Mouse (Mus musculus) embryonic stem cell, embryonic (primary cell): Measurements from ENCODE around the gene Slc36a1.

Experiments used
- CTCF ChIA-PET, 4 experiments: fragments of 300-600 bp in 2 of 4; fragments of 350-600 bp in 2 of 4; sonication (Branson Sonifier 250); formaldehyde crosslinking; loops; one replicate each; lab custom pipeline; 2022; ENCODE audit warnings: inconsistent platforms in 2 of 4; lab: Charles Lee
- POLR2A ChIA-PET, 4 experiments: fragments of 300-600 bp in 2 of 4; fragments of 350-600 bp in 2 of 4; sonication (Branson Sonifier 250); formaldehyde crosslinking; loops; one replicate each; lab custom pipeline; 2022; ENCODE audit warnings: antibody characterized with exemption in 4 of 4, inconsistent platforms in 1 of 4; lab: Charles Lee

Slc36a1 gene

DNA sequence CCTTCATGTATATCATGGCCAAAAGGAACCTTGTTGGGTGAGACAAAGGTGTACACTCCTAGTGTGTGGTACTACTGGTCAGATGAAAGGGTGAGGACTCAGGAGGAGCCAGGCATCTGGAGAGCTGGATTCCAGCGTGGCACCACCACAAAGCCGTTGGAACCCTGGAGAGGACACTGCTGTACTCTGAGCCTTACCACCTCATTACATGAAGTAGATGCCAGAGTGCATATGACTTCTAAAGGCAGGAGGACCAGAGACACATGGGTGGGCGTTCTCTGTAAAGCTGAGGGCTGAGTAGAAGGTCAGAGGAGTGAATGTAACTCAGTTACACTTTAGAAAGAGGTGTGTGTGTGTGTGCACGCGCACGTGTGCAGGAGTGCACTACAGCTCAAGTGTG, 16.4 kb upstream of the Slc36a1 start:
- ChIA-PET POLR2A (no interaction called here), CTCF (interaction anchor here in 3 of 4 experiments (0.7 to 1.6 kb wide), 4 partner anchors 16 to 540 kb away, joined by 4 to 5 read pairs (median 4); partner anchors contain the start of gene Slc36a1 (in 1 of the 3))

DNA sequence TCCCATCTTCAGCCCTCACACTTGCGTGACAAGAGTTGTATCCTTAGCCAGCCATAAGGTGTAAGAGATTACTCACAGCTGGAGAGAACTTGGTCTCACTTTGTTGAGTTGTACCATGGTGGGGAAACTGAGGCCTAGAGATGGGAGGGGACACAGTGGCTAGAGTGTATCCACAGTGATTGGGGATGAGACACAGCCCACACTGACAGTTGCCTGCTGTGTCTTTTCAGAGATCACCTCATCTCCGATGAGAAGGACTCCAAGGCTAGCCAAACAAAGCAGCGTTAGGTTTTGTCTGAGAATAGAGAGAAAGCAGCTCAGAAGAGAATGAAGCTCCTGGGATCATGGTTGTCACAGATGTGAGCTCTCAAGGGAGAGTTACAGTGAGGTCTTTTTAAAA, 13.9 kb upstream of the Slc36a1 start:
- CTCF ChIA-PET: interaction anchor here in 3 of 4 experiments (0.6 to 1.3 kb wide), 6 partner anchors 14 to 210 kb away, joined by 3 to 5 read pairs (median 4); partner anchors contain the start of gene Slc36a1 (in 2 of the 3)
- POLR2A ChIA-PET: interaction anchor here in 1 of 4 experiments (0.7 to 1.1 kb wide), 2 partner anchors 8 to 1748 kb away, joined by 3 read pairs; no protein-coding TSS in a partner anchor

DNA sequence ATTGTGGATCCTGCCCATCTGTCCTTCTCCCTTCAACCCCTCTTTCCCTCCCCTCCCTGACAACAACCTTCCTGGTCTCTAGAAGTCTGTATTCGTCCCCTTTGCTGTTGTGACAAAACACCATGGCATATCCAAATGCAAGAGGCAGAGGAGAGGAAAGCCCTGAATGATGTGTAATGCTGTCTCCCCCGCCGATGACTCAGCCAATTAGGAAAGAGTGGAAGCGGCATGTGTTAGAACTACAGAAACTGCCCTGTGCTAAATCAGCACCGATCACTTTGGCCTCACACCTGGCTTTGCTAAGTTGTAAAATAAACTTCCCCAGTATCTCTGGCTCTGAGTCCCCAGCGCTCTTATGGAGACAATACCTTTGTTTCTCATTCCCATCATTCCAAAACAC, 7.1 kb upstream of the Slc36a1 start:
- POLR2A ChIA-PET: interaction anchor here in 1 of 4 experiments (0.6 to 1.6 kb wide), 2 partner anchors 197 to 269 kb away, joined by 3 to 4 read pairs; no protein-coding TSS in a partner anchor
- CTCF ChIA-PET: interaction anchor here in 3 of 4 experiments (0.5 to 7.3 kb wide), 7 partner anchors 11 to 247 kb away, joined by 3 to 38 read pairs (median 3); no protein-coding TSS in a partner anchor

DNA sequence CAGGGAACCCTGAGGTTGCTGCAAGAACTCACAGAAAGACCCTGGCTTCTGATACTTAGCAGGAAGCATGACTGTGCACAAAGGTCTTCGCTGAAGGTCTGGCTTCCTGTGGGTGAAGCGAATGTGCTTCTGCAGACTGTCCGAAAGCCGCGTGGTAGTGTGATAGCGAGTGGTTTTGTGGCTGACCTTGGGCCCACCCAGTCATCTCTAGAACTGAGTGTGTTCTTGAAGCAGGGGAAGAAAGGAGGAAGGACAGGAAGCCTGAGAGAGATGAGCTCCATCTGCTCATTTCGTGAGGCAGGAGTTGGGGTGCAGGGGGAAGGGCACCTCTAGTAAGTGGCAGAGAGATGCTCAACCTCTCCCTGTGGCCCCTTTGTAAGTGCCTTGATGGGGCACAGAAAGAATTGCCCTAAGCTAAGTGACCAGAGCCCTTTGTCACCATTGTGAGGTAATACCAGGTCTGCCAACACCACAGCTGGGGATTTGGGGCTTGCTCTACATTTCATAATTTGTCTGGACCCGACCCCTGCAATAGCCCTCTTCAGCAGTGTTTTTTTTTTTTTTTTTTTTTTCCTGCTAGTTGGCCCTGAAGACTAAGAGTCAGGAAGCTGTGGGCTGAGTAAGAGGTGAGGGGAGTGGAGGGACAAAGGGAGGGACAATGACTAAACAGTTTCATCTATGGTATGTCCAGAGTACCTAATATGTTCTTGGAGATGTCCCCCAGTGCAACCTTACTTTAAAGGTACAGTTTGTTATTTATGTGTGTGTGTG, 6.2 kb upstream of the Slc36a1 start:
- CTCF ChIA-PET: interaction anchor here (0.5 to 7.3 kb wide), 15 partner anchors 10 to 247 kb away, joined by 3 to 38 read pairs (median 4); no protein-coding TSS in a partner anchor
- POLR2A ChIA-PET: interaction anchor here (0.5 to 2.0 kb wide), 6 partner anchors 30 to 271 kb away, joined by 3 to 8 read pairs (median 3); partner anchors contain the start of genes Ccdc69 (in 1 of the 4) and G3bp1 (in 1 of the 4)

DNA sequence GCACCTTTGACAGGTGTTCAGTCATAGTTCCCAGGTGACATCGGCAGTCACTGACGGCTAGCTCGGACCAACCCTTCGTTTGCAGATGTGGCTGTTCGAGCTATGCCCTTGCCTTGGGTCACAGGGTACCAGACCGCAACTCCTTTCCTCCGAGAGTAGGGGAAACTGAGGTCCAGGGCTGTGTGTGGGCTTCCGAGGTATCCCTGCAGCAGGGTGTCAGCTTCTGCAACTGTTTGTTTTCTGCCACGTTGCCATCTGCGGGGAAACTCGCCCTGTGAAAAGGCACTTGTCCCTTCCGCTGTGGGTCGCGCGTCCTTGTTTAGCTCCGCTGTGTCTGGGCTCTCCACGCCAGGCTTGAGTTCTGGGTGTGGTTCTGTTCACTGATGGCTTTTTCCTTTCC, 452 bp downstream of the Slc36a1 start:
- POLR2A ChIA-PET: interaction anchor here (0.6 to 4.0 kb wide), 30 partner anchors 9 to 408 kb away, joined by 3 to 38 read pairs (median 4); partner anchors contain the start of genes G3bp1 (in 2 of the 4), Atox1 (in 1 of the 4), Fat2 (in 1 of the 4) and Gm2a (in 1 of the 4)
- CTCF ChIA-PET: interaction anchor here (0.5 to 5.4 kb wide), 40 partner anchors 10 to 408 kb away, joined by 3 to 109 read pairs (median 5); partner anchors contain the start of genes Fat2 (in 1 of the 4), G3bp1 (in 1 of the 4) and Slc36a2 (in 1 of the 4)

DNA sequence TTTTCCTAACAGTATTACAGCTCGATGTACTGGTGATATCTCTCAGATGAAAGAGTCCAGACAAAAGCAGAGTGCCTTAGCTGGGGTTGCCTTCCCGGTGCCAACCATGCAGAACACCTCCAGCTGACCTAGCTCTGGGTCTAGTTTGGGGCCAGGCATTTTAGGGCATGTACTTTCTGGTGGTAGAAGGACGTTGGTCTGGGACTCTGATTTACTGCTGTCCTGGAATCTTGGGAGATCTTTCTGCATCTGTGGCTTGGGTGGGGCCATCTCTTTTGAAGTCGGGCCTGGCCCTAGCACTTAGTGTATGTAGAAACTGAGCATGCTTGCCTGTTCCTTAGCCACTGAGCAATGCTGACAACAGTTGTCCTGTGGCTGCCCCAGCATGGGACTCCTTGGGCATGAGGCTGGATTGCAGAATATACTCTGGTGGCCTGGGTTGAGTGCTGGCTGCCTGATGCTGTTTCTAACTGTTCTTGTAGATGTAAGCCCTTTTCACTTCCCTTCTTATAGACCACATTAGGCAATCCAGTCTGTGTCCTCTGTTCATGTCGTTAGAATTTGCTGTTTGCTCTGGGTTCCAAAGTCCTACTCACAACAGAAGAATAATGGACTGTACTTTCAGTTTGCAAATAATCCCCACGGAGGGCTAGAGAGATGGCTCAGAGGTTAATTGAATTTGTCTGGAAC, 4.0 kb downstream of the Slc36a1 start:
- ChIA-PET POLR2A (interaction anchor here in 2 of 4 experiments (0.9 to 1.8 kb wide), 4 partner anchors 115 to 261 kb away, joined by 3 to 10 read pairs (median 4); partner anchors contain the start of gene G3bp1 (in 1 of the 2)), CTCF (interaction anchor here in 3 of 4 experiments (0.5 to 5.4 kb wide), 5 partner anchors 10 to 179 kb away, joined by 3 to 109 read pairs (median 7); no protein-coding TSS in a partner anchor)

DNA sequence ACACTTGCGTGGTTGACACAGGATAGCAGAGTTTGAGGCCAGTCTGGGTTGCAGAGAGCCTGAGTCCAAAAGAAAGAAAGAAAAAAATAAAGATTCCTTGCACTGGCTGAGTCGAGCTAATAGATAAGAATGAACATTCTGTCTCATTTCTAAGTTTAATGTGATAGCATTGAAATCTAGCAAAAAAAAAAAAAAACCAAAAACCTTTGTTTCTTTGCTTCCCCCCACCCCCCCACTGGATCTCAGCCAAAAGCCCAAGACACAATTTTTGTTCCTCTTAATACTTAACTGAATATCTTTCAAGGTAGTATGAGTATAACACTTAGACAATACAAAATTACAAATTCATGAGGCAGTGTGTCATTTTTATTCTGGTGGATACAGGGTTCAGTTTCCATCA, 4.9 kb downstream of the Slc36a1 start:
- ChIA-PET CTCF (interaction anchor here in 3 of 4 experiments (0.7 to 3.1 kb wide), 6 partner anchors 17 to 902 kb away, joined by 3 to 12 read pairs (median 6); no protein-coding TSS in a partner anchor), POLR2A (interaction anchor here in 2 of 4 experiments (0.9 to 1.8 kb wide), 4 partner anchors 114 to 260 kb away, joined by 3 to 10 read pairs (median 4); partner anchors contain the start of gene G3bp1 (in 2 of the 2))

DNA sequence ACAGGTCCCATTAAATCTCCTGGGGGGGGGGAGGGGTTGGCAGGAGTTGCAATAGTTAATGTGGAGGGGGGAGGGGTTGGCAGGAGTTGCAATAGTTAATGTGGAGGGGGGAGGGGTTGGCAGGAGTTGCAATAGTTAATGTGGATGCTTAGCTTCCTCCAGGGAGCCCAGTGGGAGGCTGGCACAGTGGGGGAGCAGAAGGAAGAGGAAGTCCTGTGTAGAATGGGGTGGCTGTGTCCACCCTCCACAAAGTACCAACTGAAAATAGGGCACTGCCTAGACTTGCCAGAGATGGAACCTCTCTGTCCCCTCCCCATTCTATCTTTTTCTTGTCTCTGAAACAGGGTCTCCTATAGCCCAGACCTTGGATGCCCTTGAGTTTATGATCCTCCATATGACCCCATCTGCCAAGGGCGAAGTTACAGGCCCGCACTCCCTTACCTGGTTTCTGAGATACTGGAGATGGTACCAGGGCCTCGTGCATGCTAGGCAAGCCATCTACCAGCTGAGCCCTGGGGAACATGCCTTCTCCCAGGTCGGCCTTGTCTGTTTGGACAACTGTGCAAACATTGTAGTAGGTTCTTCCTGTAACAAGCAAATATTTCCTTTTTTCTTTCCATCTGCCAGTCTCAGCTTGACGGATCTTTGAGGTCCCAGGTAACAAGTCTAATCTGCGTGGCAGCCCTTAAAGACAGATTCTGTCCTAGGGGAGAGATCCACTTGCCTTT, 5.6 kb downstream of the Slc36a1 start:
- POLR2A ChIA-PET: interaction anchor here in 3 of 4 experiments (0.5 to 1.8 kb wide), 5 partner anchors 111 to 259 kb away, joined by 3 to 10 read pairs (median 6); partner anchors contain the start of gene G3bp1 (in 1 of the 3)
- CTCF ChIA-PET: interaction anchor here in 2 of 4 experiments (0.9 to 3.1 kb wide), 4 partner anchors 163 to 177 kb away, joined by 3 to 12 read pairs (median 8); no protein-coding TSS in a partner anchor

DNA sequence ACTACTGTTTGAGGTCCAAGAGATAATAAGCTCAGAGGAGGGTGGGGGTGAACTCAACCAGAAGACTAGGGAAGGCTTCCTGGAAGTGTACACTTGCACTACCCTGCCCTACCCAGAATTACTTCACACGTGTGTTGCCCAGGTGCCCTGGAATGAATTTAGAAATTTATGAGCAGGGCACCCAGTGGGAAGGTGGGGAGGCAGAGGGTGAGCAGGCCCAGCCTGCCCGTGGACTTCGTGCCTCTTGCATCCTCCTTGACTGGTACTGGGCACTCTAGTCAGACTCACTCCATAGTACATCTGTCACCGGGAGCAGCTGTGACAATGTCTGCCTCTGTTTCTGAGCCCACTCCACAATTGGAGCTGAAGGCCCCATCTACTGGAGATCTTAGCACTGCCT, 9.4 kb downstream of the Slc36a1 start:
- ChIA-PET CTCF (interaction anchor here in 2 of 4 experiments (0.7 to 2.5 kb wide), 3 partner anchors 12 to 173 kb away, joined by 5 to 11 read pairs (median 7); no protein-coding TSS in a partner anchor), POLR2A (interaction anchor here in 1 of 4 experiments (0.6 to 1.4 kb wide), 4 partner anchors 9 to 535 kb away, joined by 3 to 5 read pairs (median 3); partner anchors contain the start of genes G3bp1 and Slc36a1)

DNA sequence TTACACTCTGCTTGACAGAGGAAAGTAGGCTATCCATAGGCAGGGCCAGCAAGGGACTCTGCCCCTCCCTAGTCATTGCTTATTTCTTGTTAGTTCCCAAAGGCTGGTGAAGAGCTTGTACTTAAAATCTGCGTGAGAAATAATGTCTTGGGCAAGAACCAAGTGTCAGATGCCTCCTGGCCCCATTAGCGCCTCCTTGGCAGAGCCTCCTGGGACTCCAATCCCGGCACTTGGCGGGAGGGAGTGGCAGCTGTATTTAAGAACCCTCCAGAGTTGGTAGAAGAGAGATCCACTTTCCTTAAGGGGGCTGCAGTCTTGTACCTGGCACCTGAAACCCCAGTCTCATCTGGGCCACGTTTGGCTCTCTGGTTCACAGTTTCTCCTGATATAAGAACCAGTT, 10.0 kb downstream of the Slc36a1 start:
- ChIA-PET CTCF (interaction anchor here in 2 of 4 experiments (0.9 to 2.0 kb wide), 2 partner anchors 10 to 172 kb away, joined by 3 to 11 read pairs; no protein-coding TSS in a partner anchor), POLR2A (interaction anchor here in 2 of 4 experiments (0.6 to 1.4 kb wide), 4 partner anchors 144 to 534 kb away, joined by 3 to 5 read pairs (median 3); partner anchors contain the start of gene G3bp1 (in 1 of the 2))

DNA sequence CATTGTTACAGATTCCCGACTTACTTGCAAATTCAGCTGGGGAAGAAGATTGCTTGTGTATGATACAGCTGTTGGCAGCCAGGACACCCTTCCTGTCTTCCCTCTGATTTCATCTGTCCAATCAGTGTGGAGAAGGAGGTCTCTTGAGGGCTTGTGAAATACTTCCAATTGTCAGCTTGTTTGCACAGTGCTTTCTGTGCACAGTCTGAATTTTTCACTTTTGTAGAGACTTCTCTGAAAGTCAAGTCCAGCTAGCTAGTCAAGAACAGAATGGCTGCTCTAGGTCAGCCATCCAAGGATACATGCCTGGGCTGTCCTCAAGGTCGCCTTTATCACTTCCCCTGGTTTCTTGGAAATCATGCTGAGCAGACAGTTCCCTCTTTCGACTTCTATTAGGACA, 10.8 kb downstream of the Slc36a1 start:
- POLR2A ChIA-PET: interaction anchor here in 2 of 4 experiments (0.9 to 1.3 kb wide), 4 partner anchors 9 to 269 kb away, joined by 3 read pairs; partner anchors contain the start of gene Slc36a1 (in 1 of the 2)
- CTCF ChIA-PET: interaction anchor here in 2 of 4 experiments (1.3 to 2.0 kb wide), 3 partner anchors 10 to 172 kb away, joined by 4 to 11 read pairs (median 4); no protein-coding TSS in a partner anchor

DNA sequence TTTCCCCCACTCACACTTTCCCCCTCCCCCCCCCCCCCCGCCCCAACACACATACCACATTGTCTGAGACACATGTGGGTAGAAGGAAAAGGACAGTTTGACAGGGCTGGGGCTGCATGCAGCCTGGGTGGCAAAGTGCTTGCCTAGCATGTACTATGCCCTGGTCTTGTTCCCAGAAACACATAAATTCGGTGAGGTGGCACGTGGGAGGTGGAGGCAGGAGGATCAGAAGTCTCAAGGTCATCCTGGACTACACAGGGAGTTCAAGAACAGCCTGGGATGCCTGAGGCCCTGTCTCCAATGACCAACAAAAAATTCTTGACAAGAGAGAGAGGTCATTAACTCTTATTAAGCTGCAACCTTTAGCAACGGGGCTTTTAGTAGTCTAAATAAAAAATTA, 11.9 kb downstream of the Slc36a1 start:
- ChIA-PET CTCF (interaction anchor here in 2 of 4 experiments (0.7 to 1.6 kb wide), 3 partner anchors 11 to 595 kb away, joined by 3 to 5 read pairs (median 4); no protein-coding TSS in a partner anchor), POLR2A (interaction anchor here in 2 of 4 experiments (0.6 to 1.3 kb wide), 5 partner anchors 10 to 356 kb away, joined by 3 read pairs; partner anchors contain the start of genes G3bp1 (in 1 of the 2) and Slc36a1 (in 1 of the 2))

DNA sequence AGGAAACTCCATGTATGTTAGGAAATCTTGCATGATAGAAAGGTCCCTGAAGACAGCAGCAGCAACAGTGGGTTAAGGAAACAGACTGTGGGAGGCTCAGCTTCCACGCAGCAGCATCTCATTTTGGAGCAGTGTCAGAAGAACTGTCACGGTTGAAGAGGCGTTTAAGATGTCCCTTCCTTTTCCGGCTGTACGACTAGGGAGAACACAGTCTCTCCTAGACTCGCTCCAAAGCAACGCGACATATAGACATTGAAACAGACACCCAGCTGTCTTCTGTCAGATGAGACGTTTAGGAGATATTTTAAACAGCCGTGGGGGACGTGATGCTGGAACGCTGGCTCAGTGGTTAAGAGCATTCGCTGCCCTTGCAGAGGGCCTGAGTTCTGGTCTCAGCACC, 12.7 kb downstream of the Slc36a1 start:
- CTCF ChIA-PET: interaction anchor here in 1 of 4 experiments (1.1 kb wide), 1 partner anchor 170 kb away, joined by 3 read pairs; no protein-coding TSS in a partner anchor
- POLR2A ChIA-PET: interaction anchor here in 3 of 4 experiments (0.6 to 1.2 kb wide), 4 partner anchors 13 to 357 kb away, joined by 3 read pairs; partner anchors contain the start of genes G3bp1 (in 1 of the 3) and Slc36a1 (in 1 of the 3)

DNA sequence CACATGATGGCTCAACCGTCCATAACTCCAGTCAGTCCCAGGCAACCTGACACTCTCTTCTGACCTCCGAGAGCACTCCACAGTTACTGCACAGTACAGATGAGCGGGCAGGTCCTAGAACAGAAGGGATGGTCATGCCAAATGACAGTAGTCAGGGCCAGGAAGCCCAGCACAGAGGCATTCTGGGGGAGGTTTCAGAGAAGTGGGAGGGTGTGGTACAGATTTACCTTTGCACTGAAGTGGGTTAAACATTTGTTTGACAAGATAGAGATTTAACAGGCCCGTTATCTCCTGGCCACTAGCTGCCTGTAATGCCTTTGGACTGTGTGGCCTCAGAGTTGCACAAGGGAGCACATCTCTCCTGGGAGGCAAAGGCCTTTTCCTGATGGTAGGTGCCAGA, 13.3 kb downstream of the Slc36a1 start:
- ChIA-PET POLR2A (interaction anchor here in 1 of 4 experiments (1.2 kb wide), 1 partner anchor 203 kb away, joined by 3 read pairs; no protein-coding TSS in a partner anchor), CTCF (interaction anchor here in 1 of 4 experiments (1.1 kb wide), 1 partner anchor 169 kb away, joined by 3 read pairs; no protein-coding TSS in a partner anchor)

DNA sequence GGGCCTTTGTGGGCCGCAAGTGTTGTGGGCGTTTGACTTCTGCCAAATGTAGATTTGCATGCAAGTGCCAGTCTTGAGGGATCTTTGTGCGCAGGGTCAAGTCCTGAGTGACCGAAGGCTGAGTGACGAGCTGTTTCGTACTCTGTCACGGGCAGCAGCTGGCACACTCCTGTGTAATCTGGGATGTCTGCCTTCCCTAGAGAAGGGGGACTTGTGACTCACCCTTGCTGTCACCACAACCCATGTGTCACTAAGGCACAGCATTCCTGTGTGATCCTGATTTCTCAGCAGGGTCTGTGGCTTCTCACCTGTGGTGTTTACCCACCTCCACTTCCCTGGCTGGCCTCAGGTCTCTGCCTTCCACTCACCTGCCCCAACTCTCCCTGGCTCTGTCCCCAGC, 13.7 kb downstream of the Slc36a1 start:
- CTCF ChIA-PET: interaction anchor here in 1 of 4 experiments (0.5 kb wide), 1 partner anchor 60 kb away, joined by 4 read pairs; no protein-coding TSS in a partner anchor
- POLR2A ChIA-PET: interaction anchor here in 2 of 4 experiments (1.2 to 1.3 kb wide), 3 partner anchors 14 to 243 kb away, joined by 3 read pairs; partner anchors contain the start of gene Atox1 (in 1 of the 2)

DNA sequence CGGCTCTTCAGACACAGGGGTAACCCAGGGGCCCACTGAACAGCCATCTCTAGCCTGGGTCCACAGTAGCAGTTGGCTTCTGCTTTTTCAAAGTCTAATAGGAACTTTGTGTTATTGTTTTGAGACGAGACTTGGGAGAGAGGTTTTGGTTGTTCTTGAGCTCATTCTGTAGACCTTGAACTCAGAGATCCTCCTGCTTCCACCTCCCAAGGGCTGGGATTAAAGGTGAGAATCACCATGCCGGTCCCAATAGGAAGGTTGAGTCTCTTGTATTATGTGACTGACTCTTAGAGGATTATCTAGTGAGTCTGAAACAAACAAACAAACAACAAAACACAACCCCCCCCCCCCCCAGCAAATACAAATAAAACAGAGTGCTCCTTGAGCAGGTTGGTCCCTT, 14.3 kb downstream of the Slc36a1 start:
- POLR2A ChIA-PET: interaction anchor here in 2 of 4 experiments (0.6 to 1.3 kb wide), 4 partner anchors 15 to 555 kb away, joined by 3 to 4 read pairs (median 3); partner anchors contain the start of gene Atox1 (in 1 of the 2)
- CTCF ChIA-PET: interaction anchor here in 2 of 4 experiments (0.5 to 0.7 kb wide), 2 partner anchors 20 to 60 kb away, joined by 4 to 8 read pairs; no protein-coding TSS in a partner anchor
